26 mouse cellular contexts compared by ENCODE assay signal in the genomic region with DNA sequence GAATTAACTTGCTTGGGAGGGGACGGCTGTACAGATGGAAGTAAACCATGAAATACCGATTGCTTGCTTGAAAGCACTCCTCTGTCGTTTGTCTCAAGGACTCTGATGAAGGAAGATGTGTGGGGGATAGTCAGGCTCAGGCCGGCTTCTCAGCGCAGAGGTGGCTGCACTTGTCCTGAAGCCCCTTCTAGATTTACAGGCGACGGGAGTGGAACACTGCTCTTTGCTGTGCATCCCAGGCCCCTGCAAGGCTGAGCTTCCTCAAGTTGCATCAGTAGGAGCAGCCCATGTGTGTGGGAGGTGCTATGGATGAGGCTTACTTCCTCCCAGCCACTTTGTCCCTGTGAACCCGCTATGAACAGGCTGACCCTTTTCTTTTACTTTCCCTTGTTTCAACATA. TPM values are rescaled to one million over a fixed set of nuclear protein-coding genes. Genes with fewer than 3 reads are reported as not detected.
"Had no signal": no experiment of that assay in that cellular context is flagged by ENCODE, and none has a peak within 500 bp of the region (broad histone marks: within the 10 kb centered on the region; RNA-seq: fewer than 3 reads in every experiment).

No protein-coding gene starts in this region.

- H3K27ac ChIP-seq: gastrocnemius, adult 2 months; heart, embryonic 10.5 days; hindbrain, embryonic 10.5 days; hindbrain, embryonic 12.5 days; hindbrain, embryonic 14.5 days; intestine, embryonic 15.5 days; layer of hippocampus, adult 2 months; left cerebral cortex, adult 2 months; limb, embryonic 10.5 days; limb, embryonic 12.5 days; liver, embryonic 13.5 days; liver, embryonic 15.5 days had no signal

- H3K9ac ChIP-seq: heart, embryonic 12.5 days; hindbrain, embryonic 12.5 days; hindbrain, embryonic 14.5 days; intestine, embryonic 15.5 days; limb, embryonic 12.5 days; liver, embryonic 13.5 days; liver, embryonic 15.5 days; liver, postnatal 0 days had no signal

- H3K4me2 ChIP-seq: heart, embryonic 12.5 days; hindbrain, embryonic 12.5 days; hindbrain, embryonic 14.5 days; intestine, embryonic 15.5 days; limb, embryonic 12.5 days; liver, embryonic 11.5 days; liver, embryonic 13.5 days; liver, embryonic 15.5 days had no signal

- H3K27me3 ChIP-seq: heart, embryonic 12.5 days; hindbrain, embryonic 12.5 days; intestine, embryonic 15.5 days; liver, embryonic 13.5 days; liver, embryonic 15.5 days had no signal

- ATAC-seq: hindbrain, embryonic 16.5 days; inflammation-experienced regulatory T-cells, adult 6 months; intestine, embryonic 15.5 days; intestine, postnatal 0 days; liver, postnatal 0 days had no signal

- H3K4me1 ChIP-seq: heart, embryonic 10.5 days; heart, embryonic 12.5 days; hindbrain, embryonic 10.5 days; intestine, embryonic 15.5 days; limb, embryonic 10.5 days; liver, embryonic 13.5 days; liver, embryonic 15.5 days had no signal

- H3K9me3 ChIP-seq: heart, embryonic 10.5 days; heart, embryonic 12.5 days; hindbrain, embryonic 10.5 days; hindbrain, embryonic 12.5 days; intestine, embryonic 15.5 days; limb, embryonic 10.5 days; limb, embryonic 12.5 days; liver, embryonic 13.5 days; liver, embryonic 15.5 days had no signal

- H3K36me3 ChIP-seq: heart, embryonic 10.5 days; heart, embryonic 12.5 days; hindbrain, embryonic 10.5 days; hindbrain, embryonic 12.5 days; intestine, embryonic 15.5 days; limb, embryonic 10.5 days; limb, embryonic 12.5 days; liver, embryonic 13.5 days; liver, embryonic 15.5 days had no signal

- DNase-seq: gastrocnemius, adult 2 months; gastrocnemius, postnatal 10 days; gastrocnemius, postnatal 25 days; heart, postnatal 10 days; heart, postnatal 4 days; kidney, adult 2 months; kidney, postnatal 14 days; liver; liver, embryonic 13.5 days; liver, postnatal 0 days had no signal

- H3K4me3 ChIP-seq: gastrocnemius, adult 2 months; heart, embryonic 10.5 days; heart, embryonic 12.5 days; hindbrain, embryonic 10.5 days; hindbrain, embryonic 12.5 days; intestine, embryonic 15.5 days; layer of hippocampus, adult 2 months; left cerebral cortex, adult 2 months; limb, embryonic 10.5 days; limb, embryonic 12.5 days; liver, embryonic 13.5 days; liver, embryonic 15.5 days had no signal

RNA-seq across cellular contexts. Expression of a gene that starts 33.9 kb away (rescaled TPM):
- total RNA-seq: granulocyte monocyte progenitor cell, adult 5-6 weeks had no signal
- polyA plus RNA-seq: inflammation-experienced regulatory T-cells, adult 6 months had no signal
